Mouse (Mus musculus) ES-Bruce4 (cell line): ENCODE results near the gene Egln1.

Experiments
- CTCF ChIP-seq: IDR thresholded peaks from one replicate; pipeline ENCODE4 v1.8.1; 2011; ENCODE audit warnings: low read depth, low read length
- EP300 ChIP-seq: IDR thresholded peaks from 2 replicates; pipeline ENCODE4 v1.6.1; 2011; ENCODE audit warnings: low read depth, low read length; ENCODE audit not compliant: insufficient read depth
- POLR2A ChIP-seq: IDR thresholded peaks from one replicate; pipeline ENCODE4 v1.8.1; 2011; ENCODE audit warnings: low read length; ENCODE audit not compliant: insufficient read depth

GRCm38 (mm10) chr8:124872081-124872480 lies 77.0 kb downstream of the Egln1 start:
- no peak for TF ChIP-seq POLR2A
- peak; percentile 16 for TF ChIP-seq CTCF
- TF ChIP-seq EP300 = no peak
